Comparison of ENCODE assay signal across 23 mouse cellular contexts in the genomic region with DNA sequence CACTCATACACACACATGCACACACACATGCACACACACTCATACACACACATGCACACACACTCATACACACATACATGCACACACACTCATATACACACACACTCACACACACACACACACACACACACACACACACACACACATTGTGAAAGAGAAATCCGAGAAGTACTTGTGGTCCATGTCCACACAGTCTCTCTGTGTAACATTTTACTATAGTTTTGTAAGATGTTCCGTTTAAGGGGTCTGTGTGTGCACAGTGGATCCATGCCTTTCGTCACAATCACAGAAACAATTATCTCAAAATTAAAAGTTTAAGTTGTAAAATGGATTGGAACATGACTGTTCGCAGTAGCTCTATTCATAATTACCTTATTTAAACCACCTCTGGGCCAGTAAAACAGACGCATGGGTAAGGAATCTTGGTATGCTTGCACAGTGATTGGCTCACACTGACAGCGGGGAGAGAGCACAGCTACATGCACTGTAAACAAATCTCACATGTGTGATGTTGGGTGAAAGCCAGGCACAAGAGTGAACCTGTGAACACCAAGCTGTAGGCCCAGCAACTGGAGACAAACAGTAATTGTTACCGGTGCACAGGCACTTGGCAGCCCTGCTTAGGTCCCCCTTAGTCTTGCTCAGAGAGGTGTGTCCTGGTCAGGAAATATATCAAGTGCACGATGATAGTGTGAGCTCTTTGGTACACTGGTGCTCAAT.
A peak's percentile ranks its signal among the peaks of the same experiment; 100 is the strongest.
DNase-seq lines count a peak whose midpoint lies in the region; ATAC-seq lines count a peak whose summit lies in the region.
"Had no signal": no experiment of that assay in that cellular context is flagged by ENCODE, and none has a peak within 500 bp of the region (broad histone marks: within the 10 kb centered on the region; RNA-seq: fewer than 3 reads in every experiment).

No protein-coding gene starts in this region.

- no peaks in the 10 kb centered on the region for H3K27me3 ChIP-seq in liver, embryonic 16.5 days (ENCODE audit: control insufficient read depth, insufficient read depth, low read depth, low read length)
- H3K27me3 ChIP-seq in liver, embryonic 12.5 days (replicated peaks): no peaks in the 10 kb centered on the region
- H3K27me3 ChIP-seq in heart, embryonic 11.5 days (ENCODE audit: control insufficient read depth, insufficient read depth, low read length): no peaks in the 10 kb centered on the region
- H3K27me3 ChIP-seq: embryonic facial prominence, embryonic 15.5 days had no signal

- H3K36me3 ChIP-seq in liver, embryonic 16.5 days (ENCODE audit: control insufficient read depth, insufficient read depth): no peaks in the 10 kb centered on the region
- no peaks in the 10 kb centered on the region for H3K36me3 ChIP-seq in liver, embryonic 12.5 days
- H3K36me3 ChIP-seq in heart, embryonic 11.5 days (ENCODE audit: control insufficient read depth, insufficient read depth, low read length): no peaks in the 10 kb centered on the region
- H3K36me3 ChIP-seq: embryonic facial prominence, embryonic 15.5 days; forebrain, embryonic 10.5 days; G1E; heart, embryonic 12.5 days; hindbrain, embryonic 10.5 days had no signal

- H3K27ac ChIP-seq in liver, embryonic 16.5 days (ENCODE audit: low read length): no peak overlapping the region
- H3K27ac ChIP-seq in liver, embryonic 12.5 days: no peak overlapping the region
- no peak overlapping the region for H3K27ac ChIP-seq in heart, embryonic 11.5 days (ENCODE audit: low read depth, low read length)
- H3K27ac ChIP-seq: embryonic facial prominence, embryonic 15.5 days; forebrain, embryonic 10.5 days; heart, adult 2 months; hindbrain, embryonic 10.5 days; hindbrain, embryonic 14.5 days had no signal

- WGBS in liver, embryonic 16.5 days (ENCODE audit: insufficient replicate concordance): 65% methylated on average over 8 of the region's 8 CpGs
- WGBS in liver, embryonic 12.5 days (ENCODE audit: insufficient replicate concordance): 67% methylated on average over 8 of the region's 8 CpGs
- 76% methylated on average over 8 of the region's 8 CpGs for WGBS in heart, embryonic 11.5 days (ENCODE audit: insufficient replicate concordance)

- no peak overlapping the region for H3K9ac ChIP-seq in liver, embryonic 16.5 days (ENCODE audit: low read depth, low read length)
- no peak overlapping the region for H3K9ac ChIP-seq in liver, embryonic 12.5 days
- H3K9ac ChIP-seq in heart, embryonic 11.5 days (ENCODE audit: low read depth, low read length): no peak overlapping the region
- H3K9ac ChIP-seq: embryonic facial prominence, embryonic 15.5 days; heart, embryonic 12.5 days; hindbrain, embryonic 14.5 days had no signal

- DNase-seq in 416B (ENCODE audit: low read depth) (peak; percentile 45), NIH3T3 (ENCODE audit: low read depth) (peak; percentile 33)
- DNase-seq in thymus, postnatal 14 days: no peak
- DNase-seq: adrenal gland, postnatal 10 days; B cell, adult 2 months; cerebellum, adult 18-20 months; cerebellum, adult 9-11 months; cerebellum, postnatal 36 days; gastrocnemius, postnatal 10 days; heart, adult 2 months had no signal

- H3K9me3 ChIP-seq in liver, embryonic 16.5 days (replicated peaks; ENCODE audit: control insufficient read depth, low read length): no peaks in the 10 kb centered on the region
- H3K9me3 ChIP-seq in liver, embryonic 12.5 days (replicated peaks): no peaks in the 10 kb centered on the region
- H3K9me3 ChIP-seq in heart, embryonic 11.5 days (replicated peaks; ENCODE audit: control insufficient read depth, low read length): no peaks in the 10 kb centered on the region
- H3K9me3 ChIP-seq: embryonic facial prominence, embryonic 15.5 days; G1E; heart, embryonic 12.5 days; hindbrain, embryonic 10.5 days had no signal

- no peaks in the 10 kb centered on the region for H3K4me1 ChIP-seq in liver, embryonic 16.5 days (ENCODE audit: control insufficient read depth, low read depth, low read length)
- no peaks in the 10 kb centered on the region for H3K4me1 ChIP-seq in liver, embryonic 12.5 days
- H3K4me1 ChIP-seq in heart, embryonic 11.5 days (ENCODE audit: control insufficient read depth, insufficient read depth, low read length): no peaks in the 10 kb centered on the region
- H3K4me1 ChIP-seq: embryonic facial prominence, embryonic 15.5 days; heart, embryonic 12.5 days had no signal

- no peak overlapping the region for H3K4me2 ChIP-seq in liver, embryonic 16.5 days (ENCODE audit: low read depth, low read length)
- H3K4me2 ChIP-seq in liver, embryonic 12.5 days: no peak overlapping the region
- H3K4me2 ChIP-seq in heart, embryonic 11.5 days: no peak overlapping the region
- H3K4me2 ChIP-seq: embryonic facial prominence, embryonic 15.5 days; heart, embryonic 12.5 days; hindbrain, embryonic 14.5 days had no signal

- ATAC-seq in liver, embryonic 16.5 days (ENCODE audit: low read depth): peak; percentile 13; the same call in 1 of the 2 replicates
- no peak for ATAC-seq in liver, embryonic 12.5 days
- peak; percentile 82 for ATAC-seq in megakaryocyte, adult 5-6 weeks (ENCODE audit: poor library complexity, severe bottlenecking)
- ATAC-seq in heart, embryonic 11.5 days (replicated peaks; ENCODE audit: insufficient number of reproducible peaks, low FRiP score, low TSS enrichment): no peak
- ATAC-seq: CD4-positive, CD25-positive, alpha-beta regulatory T cell, adult 4 months; forebrain, embryonic 16.5 days had no signal

- H3K4me3 ChIP-seq in liver, embryonic 16.5 days (ENCODE audit: low read depth, low read length): no peak overlapping the region
- no peak overlapping the region for H3K4me3 ChIP-seq in liver, embryonic 12.5 days
- H3K4me3 ChIP-seq in heart, embryonic 11.5 days (ENCODE audit: low read depth, low read length): no peak overlapping the region
- H3K4me3 ChIP-seq: embryonic facial prominence, embryonic 15.5 days; erythroblast, embryonic 14.5 days; forebrain, embryonic 10.5 days; heart, adult 2 months; heart, embryonic 12.5 days; hindbrain, embryonic 10.5 days had no signal

Comparison
In these comparisons a context has a peak if more than half of its experiments do, and no peak if none do; other contexts are left out.
1. ATAC-seq: peak in liver, embryonic 16.5 days (single experiment) and megakaryocyte, adult 5-6 weeks (single experiment); none in liver, embryonic 12.5 days (single experiment) and heart, embryonic 11.5 days (single experiment).